Mouse (Mus musculus) liver, adult 2 months (tissue): ENCODE measurements at regions not wholly inside any gene's neighbourhood (a gene's known extent, or its start where the extent isn't known, plus 50 kb on each side); places are given as distances from the start of the nearest gene placed in this dataset.

Experiments used
- CTCF ChIP-seq: fragments of 200-500 bp; IDR thresholded peaks from 2 replicates; pipeline ENCODE4 v1.5.1; 2011; ENCODE audit warnings: low read depth, low read length, control low read depth
- POLR2A ChIP-seq: fragments of 200-500 bp; IDR thresholded peaks from 2 replicates; pipeline ENCODE4 v1.6.1; 2011; ENCODE audit warnings: low read length, control low read depth; ENCODE audit not compliant: insufficient read depth; ENCODE audit errors: extremely low read depth

DNA sequence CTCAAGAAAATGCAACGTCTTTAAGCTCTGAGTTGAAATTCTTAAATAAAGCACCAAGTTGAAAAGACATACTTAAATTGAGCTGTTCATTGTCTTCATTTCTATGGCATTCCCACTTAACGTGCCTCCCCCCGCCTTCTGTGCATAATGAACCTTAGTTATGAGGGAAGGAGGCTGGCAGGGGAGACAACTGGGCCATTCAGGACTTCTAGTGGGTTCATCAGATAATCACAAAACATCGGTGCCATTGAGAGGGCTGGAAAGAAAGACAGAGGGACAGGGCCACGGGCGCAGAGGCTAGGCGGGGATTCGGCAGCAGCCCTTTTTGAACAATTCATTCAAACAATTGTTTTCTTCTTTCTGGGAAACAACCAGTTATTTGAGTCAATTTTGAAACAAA lies 89.6 kb upstream of the Dyrk2 start:
- TF ChIP-seq CTCF (no peak), POLR2A (no peak)
